Mouse (Mus musculus) B cell, adult 67 days (primary cell): ENCODE measurements around the gene Reep3. TPM values are rescaled to one million over a fixed set of nuclear protein-coding genes. Genes with fewer than 3 reads are reported as not detected.

Experiments
- total RNA-seq, 2 experiments: library from RNA; stranded (reverse); gene quantifications; 4 replicates each; pipeline ENCODE4 v1.2.4; 2023

Reep3 gene
- total RNA-seq: 10 to 100 TPM; 28.7 to 30.6 TPM

GRCm38 (mm10) chr10:67096621-67097436 lies at the start of gene Reep3:
TSS of gene Reep3 (minus strand) at chr10:67096945.

DNA sequence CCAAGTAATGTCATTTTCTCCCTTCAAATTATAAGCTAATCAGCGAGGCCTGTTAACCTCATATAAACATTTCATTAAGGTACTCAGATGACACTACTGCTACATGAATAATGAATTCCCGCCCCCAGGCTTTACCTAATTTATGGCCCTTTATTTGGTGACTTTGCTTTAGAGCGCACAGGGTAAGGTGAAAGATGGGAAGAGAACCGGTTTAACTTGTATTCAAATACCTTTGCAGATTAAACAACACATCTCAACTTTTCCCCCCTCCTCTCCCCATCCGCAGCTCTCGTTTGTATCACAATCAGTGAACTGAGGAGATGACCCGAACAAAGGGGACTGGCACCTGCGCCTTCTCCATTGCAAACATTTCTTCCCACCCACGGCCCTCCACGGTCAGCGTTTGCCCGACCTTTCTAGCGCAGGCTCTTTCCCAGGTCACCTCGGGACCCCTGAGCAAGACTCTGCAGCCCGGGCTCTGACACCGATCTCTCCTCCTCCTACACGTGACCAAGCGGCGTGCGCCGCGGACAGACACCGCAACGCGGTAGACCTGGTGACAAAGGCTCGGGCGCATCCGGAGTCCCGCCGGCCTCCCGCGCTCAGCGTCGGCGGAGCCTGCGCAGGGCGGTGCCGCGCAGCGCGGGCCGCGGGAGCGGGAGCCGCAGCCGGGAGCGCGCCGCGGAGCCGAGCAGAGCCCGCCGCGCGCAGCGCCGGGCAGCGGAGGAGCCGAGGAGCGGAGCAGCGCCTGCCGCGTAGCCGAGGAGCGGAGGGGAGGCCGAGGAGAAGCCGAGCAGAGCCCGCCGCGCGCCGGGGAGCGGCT lies 736 bp downstream of the Reep3 start, which contains the start of gene Jmjd1c:
Gene Jmjd1c, plus strand, starts transcription at position 328 of the 823 bp plus-strand sequence.

Other genes with a start within 250 kb of the Reep3 start
- 100 to 1,000 TPM; 333 to 401 TPM for gene Jmjd1c, start 820 bp downstream of the Reep3 start, total RNA-seq
- gene Nrbf2, start 188.4 kb upstream of the Reep3 start, total RNA-seq: 10 to 100 TPM; 12.6 to 14.3 TPM